In genomic region chr16:11175489-11176207, GRCm38 (mm10) we compare ENCODE assay signal across 8 mouse cellular contexts. TPM values are rescaled to one million over a fixed set of nuclear protein-coding genes. Genes with fewer than 3 reads are reported as not detected.
DNase-seq lines count a peak whose midpoint lies in the region; ATAC-seq and TF ChIP-seq lines count a peak whose summit lies in the region.

No protein-coding gene starts in this region.

- TF ChIP-seq EP300 in CH12.LX (IDR thresholded peaks at IDR 0.05; ENCODE audit: low read length), result no peak

- dilution Hi-C loops in CH12.LX (cut with MboI; ENCODE audit: extremely low pct_ligation_motif_present, extremely low pct_unique_long_range_greater_than_20kb, low sequenced_read_pairs), result no loop called here

- peaks cover 51% of the 10 kb centered on the region for H3K79me2 ChIP-seq in CH12.LX (replicated peaks; ENCODE audit: control insufficient read depth, extremely low read depth, insufficient read depth, poor library complexity, severe bottlenecking)

- peak overlapping the region; percentile 65; the same call in 1 of the 2 replicates for H3K4me2 ChIP-seq in CH12.LX (ENCODE audit: insufficient read depth, low read depth, poor library complexity, severe bottlenecking)
- H3K4me2 ChIP-seq in heart, embryonic 14.5 days (ENCODE audit: low read length), result peak overlapping the region; percentile 68
- H3K4me2 ChIP-seq in kidney, embryonic 16.5 days (replicated peaks; ENCODE audit: low read depth, low read length), result peak overlapping the region; percentile 81
- peak overlapping the region; percentile 86 for H3K4me2 ChIP-seq in neural tube, embryonic 13.5 days

- H3K27ac ChIP-seq in CH12.LX (ENCODE audit: insufficient read depth, low read depth), result peak overlapping the region; percentile 83
- H3K27ac ChIP-seq in heart, embryonic 14.5 days (replicated peaks in 1 of 2; ENCODE audit: control insufficient read depth in 1 of 2, insufficient read depth in 1 of 2, low read depth in 2 of 2, low read length in 2 of 2), result peak overlapping the region; percentile 82 to 90
- H3K27ac ChIP-seq in kidney, embryonic 16.5 days (ENCODE audit: low read length), result peak overlapping the region; percentile 90
- peak overlapping the region; percentile 92 for H3K27ac ChIP-seq in neural tube, embryonic 13.5 days (replicated peaks)

- TF ChIP-seq RAD21 in CH12.LX (IDR thresholded peaks at IDR 0.05; ENCODE audit: low read depth, low read length), result no peak

- in situ Hi-C loops in CH12.LX (cut with MboI; ENCODE audit: low pct_ligation_motif_present, low pct_unique_long_range_greater_than_20kb, low sequenced_read_pairs), result no loop called here

- H3K4me3 ChIP-seq in CH12.LX (replicated peaks in 1 of 3; ENCODE audit: low read depth in 2 of 3, low read length in 2 of 3, poor library complexity in 1 of 3), result peak overlapping the region; percentile 57 to 97 (median 89)
- H3K4me3 ChIP-seq in heart, embryonic 14.5 days (ENCODE audit: control insufficient read depth in 1 of 2, insufficient read depth in 1 of 2, low read depth in 1 of 2, low read length in 2 of 2), result peak overlapping the region; percentile 86 to 93
- peak overlapping the region; percentile 93 for H3K4me3 ChIP-seq in kidney, embryonic 16.5 days (ENCODE audit: low read length)
- H3K4me3 ChIP-seq in neural tube, embryonic 13.5 days, result peak overlapping the region; percentile 78

- H3K27me3 ChIP-seq in CH12.LX (replicated peaks), result no peaks in the 10 kb centered on the region
- no peaks in the 10 kb centered on the region for H3K27me3 ChIP-seq in heart, embryonic 14.5 days (ENCODE audit: control insufficient read depth, insufficient read depth, low read length)
- no peaks in the 10 kb centered on the region for H3K27me3 ChIP-seq in kidney, embryonic 16.5 days (ENCODE audit: insufficient read depth, low read length)
- peaks cover 2% of the 10 kb centered on the region; the same call in 1 of the 2 replicates for H3K27me3 ChIP-seq in neural tube, embryonic 13.5 days

- peak; percentile 59 for ATAC-seq in erythroblast, adult 5-6 weeks (replicated peaks; ENCODE audit: low FRiP score, poor library complexity, severe bottlenecking)
- peak; percentile 69 for ATAC-seq in heart, embryonic 14.5 days (ENCODE audit: insufficient number of reproducible peaks, insufficient read depth, low FRiP score, low read depth)
- ATAC-seq in kidney, embryonic 16.5 days (ENCODE audit: low FRiP score, low TSS enrichment), result peak; percentile 66
- ATAC-seq in neural tube, embryonic 13.5 days (ENCODE audit: low read depth), result peak; percentile 69

- peak; percentile 78 for DNase-seq in CH12.LX (ENCODE audit: extremely low read depth)
- peak; percentile 71 for DNase-seq in adrenal gland, adult 8-10 months
- DNase-seq in lung, adult 18-20 months, result peak; percentile 81 to 89
- DNase-seq in urinary bladder, postnatal 14 days (ENCODE audit: low spot score), result peak; percentile 77

- WGBS in heart, embryonic 14.5 days, result 1% methylated on average over 72 of the region's 72 CpGs
- under 1% methylated on average over 65 of the region's 72 CpGs for WGBS in kidney, embryonic 16.5 days
- under 1% methylated on average over 72 of the region's 72 CpGs for WGBS in neural tube, embryonic 13.5 days

- H3K36me3 ChIP-seq in CH12.LX (replicated peaks in 1 of 2; ENCODE audit: control insufficient read depth in 1 of 2, insufficient read depth in 1 of 2, low read length in 1 of 2), result peaks cover 3 to 30% of the 10 kb centered on the region in 2 experiments
- H3K36me3 ChIP-seq in heart, embryonic 14.5 days (ENCODE audit: control insufficient read depth, insufficient read depth, low read length), result no peaks in the 10 kb centered on the region
- H3K36me3 ChIP-seq in kidney, embryonic 16.5 days (ENCODE audit: insufficient read depth, low read length), result no peaks in the 10 kb centered on the region
- H3K36me3 ChIP-seq in neural tube, embryonic 13.5 days, result no peaks in the 10 kb centered on the region

- TF ChIP-seq CTCF in CH12.LX (conservative IDR thresholded peaks at IDR 0.05 in 1 of 2, IDR thresholded peaks at IDR 0.05 in 1 of 2; ENCODE audit: low read depth in 2 of 2, low read length in 2 of 2), result no peak

- H3K9me3 ChIP-seq in CH12.LX (replicated peaks; ENCODE audit: low read length), result peaks cover 9% of the 10 kb centered on the region
- H3K9me3 ChIP-seq in heart, embryonic 14.5 days (ENCODE audit: control insufficient read depth, low read length), result peaks cover 3% of the 10 kb centered on the region; the same call in 1 of the 2 replicates
- H3K9me3 ChIP-seq in kidney, embryonic 16.5 days (ENCODE audit: low read length), result peaks cover 5% of the 10 kb centered on the region; the same call in 1 of the 2 replicates
- no peaks in the 10 kb centered on the region for H3K9me3 ChIP-seq in neural tube, embryonic 13.5 days

- peak overlapping the region; percentile 93 for H3K9ac ChIP-seq in CH12.LX (ENCODE audit: insufficient read depth, low read depth)
- H3K9ac ChIP-seq in heart, embryonic 14.5 days (ENCODE audit: low read length), result peak overlapping the region; percentile 93
- peak overlapping the region; percentile 93 for H3K9ac ChIP-seq in kidney, embryonic 16.5 days (replicated peaks; ENCODE audit: low read length)
- peak overlapping the region; percentile 86 for H3K9ac ChIP-seq in neural tube, embryonic 13.5 days

- H3K4me1 ChIP-seq in CH12.LX (ENCODE audit: control insufficient read depth in 1 of 2, insufficient read depth in 2 of 2), result peaks cover 6 to 55% of the 10 kb centered on the region in 2 experiments; a peak in 3 of 4 replicates
- H3K4me1 ChIP-seq in heart, embryonic 14.5 days (ENCODE audit: control insufficient read depth in 2 of 2, insufficient read depth in 2 of 2, low read length in 2 of 2), result peaks cover 0 to 16% of the 10 kb centered on the region in 2 experiments; a peak in 3 of 4 replicates
- peaks cover 16% of the 10 kb centered on the region for H3K4me1 ChIP-seq in kidney, embryonic 16.5 days (ENCODE audit: insufficient read depth, low read length)
- peaks cover 33% of the 10 kb centered on the region for H3K4me1 ChIP-seq in neural tube, embryonic 13.5 days (replicated peaks)

- TF ChIP-seq POLR2A in CH12.LX (IDR thresholded peaks at IDR 0.05; ENCODE audit: low read depth, low read length), result no peak; the same call in 1 of the 2 replicates

TF ChIP-seq in CH12.LX, 34 proteins besides CTCF, POLR2A, EP300 and RAD21 (continues in another document):
- TF ChIP-seq MXI1 (IDR thresholded peaks at IDR 0.05; ENCODE audit: low read depth, low read length) (peak; percentile 59; the same call in 1 of the 2 replicates), TCF12 (IDR thresholded peaks at IDR 0.05; ENCODE audit: low read depth, low read length) (0 out of 2 replicates have a peak, but pooled peaks have one; percentile 7), USF1 (IDR thresholded peaks at IDR 0.05; ENCODE audit: low read depth, low read length) (no peak), HCFC1 (IDR thresholded peaks at IDR 0.05; ENCODE audit: low read depth, low read length) (peak; percentile 61), ETS1 (conservative IDR thresholded peaks at IDR 0.05; ENCODE audit: low read depth, low read length) (no peak), MAX (IDR thresholded peaks at IDR 0.05; ENCODE audit: low read length) (no peak), TBP (conservative IDR thresholded peaks at IDR 0.05; ENCODE audit: low read depth, low read length) (peak; percentile 58; the same call in 1 of the 2 replicates), IRF4 (IDR thresholded peaks at IDR 0.05; ENCODE audit: low read depth, low read length) (peak; percentile 44; the same call in 1 of the 2 replicates), ZNF384 (IDR thresholded peaks at IDR 0.05; ENCODE audit: low read depth, low read length) (no peak), NRF1 (IDR thresholded peaks at IDR 0.05; ENCODE audit: low read depth, low read length) (peak; percentile 58; the same call in 1 of the 2 replicates), ELF1 (IDR thresholded peaks at IDR 0.05; ENCODE audit: low read depth, low read length) (peak; percentile 74), ZC3H11A (IDR thresholded peaks at IDR 0.05; ENCODE audit: low read depth, low read length) (no peak), CHD2 (IDR thresholded peaks at IDR 0.05; ENCODE audit: low read length) (peak; percentile 51)

RNA-seq across cellular contexts. Expression of gene Zc3h7a, which starts 0.5 kb away (rescaled TPM):
- total RNA-seq in CH12.LX (2012; rRNA removed), result 78.6 and 85.3 TPM in 2 replicates
- 177 and 242 TPM in 2 replicates for total RNA-seq in CH12.LX (2014; rRNA removed)
- polyA plus RNA-seq in CH12.LX (2012; ENCODE audit: insufficient read length, low read depth), result 171 and 177 TPM in 2 replicates
- 100 to 1,000 TPM in 2 of 4 experiments, 10 to 100 TPM in 2; 62.7 to 123 (median 96.4) TPM for total RNA-seq in adrenal gland, adult 8-10 months (2022)
- total RNA-seq in erythroblast, adult 5-6 weeks (2015; ENCODE audit: low replicate concordance), result 53.3 and 83.4 TPM in 2 replicates
- 57.7 and 61.0 TPM in 2 replicates for total RNA-seq in erythroblast, adult 5-6 weeks (2017; ENCODE audit: low replicate concordance)
- polyA plus RNA-seq in heart, embryonic 14.5 days (2014; fragmentation: Nextera tagmentation; extraction: Ambion mirVana), result 70.6 and 72.1 TPM in 2 replicates
- 90.9 and 98.1 TPM in 2 replicates for polyA plus RNA-seq in kidney, embryonic 16.5 days (2015; fragmentation: Nextera tagmentation; extraction: Ambion mirVana)
- polyA plus RNA-seq in neural tube, embryonic 13.5 days (2015; fragmentation: Nextera tagmentation; extraction: Ambion mirVana), result 74.6 and 83.8 TPM in 2 replicates

RNA-seq across cellular contexts. Expression of gene Rsl1d1, which starts 27.5 kb away (rescaled TPM):
- 177 and 244 TPM in 2 replicates for total RNA-seq in CH12.LX (2012; rRNA removed)
- total RNA-seq in CH12.LX (2014; rRNA removed), result 697 and 769 TPM in 2 replicates
- 494 and 495 TPM in 2 replicates for polyA plus RNA-seq in CH12.LX (2012; ENCODE audit: insufficient read length, low read depth)
- total RNA-seq in adrenal gland, adult 8-10 months (2022), result 10 to 100 TPM; 70.7 to 71.9 (median 71.3) TPM
- total RNA-seq in erythroblast, adult 5-6 weeks (2015; ENCODE audit: low replicate concordance), result 35.7 and 61.7 TPM in 2 replicates
- total RNA-seq in erythroblast, adult 5-6 weeks (2017; ENCODE audit: low replicate concordance), result 34.6 and 41.4 TPM in 2 replicates
- polyA plus RNA-seq in heart, embryonic 14.5 days (2014; fragmentation: Nextera tagmentation; extraction: Ambion mirVana), result 119 and 124 TPM in 2 replicates
- polyA plus RNA-seq in kidney, embryonic 16.5 days (2015; fragmentation: Nextera tagmentation; extraction: Ambion mirVana), result 179 and 182 TPM in 2 replicates
- 144 and 164 TPM in 2 replicates for polyA plus RNA-seq in neural tube, embryonic 13.5 days (2015; fragmentation: Nextera tagmentation; extraction: Ambion mirVana)

RNA-seq across cellular contexts. Expression of gene Txndc11, which starts 41.2 kb away (rescaled TPM):
- total RNA-seq in CH12.LX (2012; rRNA removed) (51.3 and 63.0 TPM in 2 replicates), CH12.LX (2014; rRNA removed) (40.6 and 40.8 TPM in 2 replicates)
- polyA plus RNA-seq in CH12.LX (2012; ENCODE audit: insufficient read length, low read depth), result 60.3 and 63.2 TPM in 2 replicates
- total RNA-seq in adrenal gland, adult 8-10 months (2022), result 10 to 100 TPM; 41.3 to 57.6 (median 46.8) TPM
- total RNA-seq in erythroblast, adult 5-6 weeks (2015; ENCODE audit: low replicate concordance), result 7.3 and 8.8 TPM in 2 replicates
- total RNA-seq in erythroblast, adult 5-6 weeks (2017; ENCODE audit: low replicate concordance), result 9.8 and 18.3 TPM in 2 replicates
- 31.9 and 33.8 TPM in 2 replicates for polyA plus RNA-seq in heart, embryonic 14.5 days (2014; fragmentation: Nextera tagmentation; extraction: Ambion mirVana)
- polyA plus RNA-seq in kidney, embryonic 16.5 days (2015; fragmentation: Nextera tagmentation; extraction: Ambion mirVana), result 33.4 and 34.8 TPM in 2 replicates
- polyA plus RNA-seq in neural tube, embryonic 13.5 days (2015; fragmentation: Nextera tagmentation; extraction: Ambion mirVana), result 28.7 and 29.6 TPM in 2 replicates

Comparison
In these comparisons a context has a peak if more than half of its experiments do, and no peak if none do; other contexts are left out.
1. Peak in every context shown above with its lines: DNase-seq, ATAC-seq, H3K4me3 ChIP-seq and H3K27ac ChIP-seq.